Mouse (Mus musculus) forebrain, embryonic 12.5 days (tissue): ENCODE data around the gene Tmem203. TPM values are rescaled to one million over a fixed set of nuclear protein-coding genes. Genes with fewer than 3 reads are reported as not detected.
A peak's percentile ranks its signal among the peaks of the same experiment; 100 is the strongest.

Experiments
- ATAC-seq: fragments of 200-750 bp; cut with Nextera tagmentation; 2 replicates; pipeline ENCODE4 v1.8.0; 2017; ENCODE audit warnings: moderate TSS enrichment; ENCODE audit not compliant: low FRiP score
- H3K27ac ChIP-seq: fragments of 300-500 bp; sonication (generic); 2 replicates; pipeline ENCODE4 v1.5.1; 2016; ENCODE audit warnings: mild to moderate bottlenecking
- H3K27me3 ChIP-seq: fragments of 300-500 bp; sonication (generic); 2 replicates; pipeline ENCODE4 v1.6.1; 2016; ENCODE audit warnings: mild to moderate bottlenecking
- H3K36me3 ChIP-seq: fragments of 300-500 bp; sonication (generic); replicated peaks from 2 replicates; pipeline ENCODE4 v1.6.1; 2016; ENCODE audit warnings: mild to moderate bottlenecking
- H3K4me1 ChIP-seq: fragments of 300-500 bp; sonication (generic); 2 replicates; pipeline ENCODE4 v1.6.1; 2016
- H3K4me2 ChIP-seq: fragments of 300-500 bp; sonication (generic); 2 replicates; pipeline ENCODE4 v1.6.1; 2016; ENCODE audit warnings: mild to moderate bottlenecking, moderate library complexity
- H3K4me3 ChIP-seq: fragments of 300-500 bp; sonication (generic); replicated peaks from 2 replicates; pipeline ENCODE4 v1.5.1; 2016; ENCODE audit warnings: mild to moderate bottlenecking
- H3K9ac ChIP-seq: fragments of 300-500 bp; sonication (generic); 2 replicates; pipeline ENCODE4 v1.6.1; 2016; ENCODE audit warnings: mild to moderate bottlenecking
- H3K9me3 ChIP-seq: fragments of 300-500 bp; sonication (generic); 2 replicates; pipeline ENCODE4 v1.6.1; 2016
- WGBS: fragments of 180-500 bp; shearing (Covaris S2); methylation state at CpG from one replicate; pipeline ENCODE4 v1.1.7; 2016; 5-methylcytosine and 5-hydroxymethylcytosine counted together
- polyA plus RNA-seq: library from polyadenylated mRNA; unstranded; fragments of >200 nt; fragmentation: Nextera tagmentation; extraction: Ambion mirVana; gene quantifications from 2 replicates; pipeline ENCODE4 v1.2.1, GENCODE M21; 2016

The Tmem203 gene
- polyA plus RNA-seq, 1 experiment from 2014 or later, result 17.6 TPM

- WGBS, result 64% methylated on average over 2 of the region's 2 CpGs
- Histone ChIP-seq H3K4me2 (0 out of 2 replicates have a peak overlapping the region, but pooled peaks have one; percentile 13), H3K9ac (no peak overlapping the region), H3K27me3 (peaks cover 24% of the 10 kb centered on the region), H3K27ac (0 out of 2 replicates have a peak overlapping the region, but pooled peaks have one; percentile 19), H3K4me3 (no peak overlapping the region), H3K36me3 (peaks cover 34% of the 10 kb centered on the region), H3K4me1 (peaks cover 62% of the 10 kb centered on the region), H3K9me3 (no peaks in the 10 kb centered on the region)
- no peak for ATAC-seq
Observed at GRCm38 (mm10) chr2:25266720-25267119, 11.5 kb downstream of the Tmem203 start.

DNA sequence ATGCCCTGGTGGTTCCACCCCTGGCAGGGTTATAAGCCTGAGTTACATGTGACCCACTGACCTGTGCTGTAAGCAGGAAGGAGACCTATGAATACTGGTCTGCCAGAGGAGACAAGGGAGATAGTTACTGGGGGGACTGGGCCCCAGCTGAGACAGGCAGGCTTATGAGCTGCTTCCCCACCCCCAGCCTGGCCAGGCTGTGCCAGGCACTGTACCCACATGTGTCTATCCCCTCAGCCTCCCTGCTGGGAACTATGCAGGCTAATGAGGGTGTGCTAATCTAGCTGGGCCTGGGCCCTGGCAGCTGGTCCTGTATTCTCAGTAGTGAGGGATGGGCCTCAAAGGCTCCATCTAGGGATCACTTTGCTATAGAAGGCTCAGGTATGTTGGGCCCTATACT, 12.0 kb downstream of the Tmem203 start:
- no peaks in the 10 kb centered on the region for H3K9me3 ChIP-seq
- no peak for ATAC-seq
- peaks cover 24% of the 10 kb centered on the region for H3K27me3 ChIP-seq
- H3K9ac ChIP-seq, result no peak overlapping the region
- peaks cover 59% of the 10 kb centered on the region for H3K4me1 ChIP-seq
- H3K4me3 ChIP-seq, result no peak overlapping the region
- no peak overlapping the region for H3K4me2 ChIP-seq
- H3K27ac ChIP-seq, result 0 out of 2 replicates have a peak overlapping the region, but pooled peaks have one; percentile 19
- peaks cover 34% of the 10 kb centered on the region for H3K36me3 ChIP-seq

DNA sequence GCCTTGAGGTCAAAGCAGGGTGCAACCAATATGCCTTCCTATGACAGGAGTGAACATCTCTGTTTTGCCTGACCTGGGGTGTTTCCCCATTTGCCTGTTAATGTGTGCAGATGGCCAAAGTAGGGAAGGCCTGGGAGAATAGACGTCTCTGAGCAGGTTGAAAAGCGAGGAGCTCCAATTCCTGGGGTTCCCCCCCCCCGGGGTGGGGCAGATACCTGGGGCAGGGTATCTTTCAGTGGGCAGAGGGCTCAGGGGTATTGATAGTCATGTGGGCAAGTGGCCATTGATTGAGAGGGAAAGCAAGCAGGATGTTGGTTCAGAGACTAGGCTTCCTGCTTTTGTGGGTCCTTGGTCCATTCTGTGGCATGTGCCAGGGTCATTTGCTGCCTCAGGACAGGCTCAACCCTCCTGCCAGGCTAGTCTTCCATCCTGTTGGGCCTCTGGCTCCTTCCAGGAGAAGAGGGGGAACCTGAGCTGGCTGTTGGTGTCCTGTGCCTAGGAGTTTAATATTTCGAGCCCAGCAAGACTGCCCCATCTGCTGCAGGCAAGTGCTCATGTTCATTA, 12.6 kb downstream of the Tmem203 start:
- no peak overlapping the region for H3K27ac ChIP-seq
- H3K9me3 ChIP-seq, result no peaks in the 10 kb centered on the region
- peaks cover 59% of the 10 kb centered on the region for H3K4me1 ChIP-seq
- H3K36me3 ChIP-seq, result peaks cover 34% of the 10 kb centered on the region
- WGBS, result 80% methylated on average over 4 of the region's 4 CpGs
- H3K27me3 ChIP-seq, result peaks cover 23% of the 10 kb centered on the region
- no peak for ATAC-seq
- no peak overlapping the region for H3K4me2 ChIP-seq
- no peak overlapping the region for H3K9ac ChIP-seq
- H3K4me3 ChIP-seq, result no peak overlapping the region

DNA sequence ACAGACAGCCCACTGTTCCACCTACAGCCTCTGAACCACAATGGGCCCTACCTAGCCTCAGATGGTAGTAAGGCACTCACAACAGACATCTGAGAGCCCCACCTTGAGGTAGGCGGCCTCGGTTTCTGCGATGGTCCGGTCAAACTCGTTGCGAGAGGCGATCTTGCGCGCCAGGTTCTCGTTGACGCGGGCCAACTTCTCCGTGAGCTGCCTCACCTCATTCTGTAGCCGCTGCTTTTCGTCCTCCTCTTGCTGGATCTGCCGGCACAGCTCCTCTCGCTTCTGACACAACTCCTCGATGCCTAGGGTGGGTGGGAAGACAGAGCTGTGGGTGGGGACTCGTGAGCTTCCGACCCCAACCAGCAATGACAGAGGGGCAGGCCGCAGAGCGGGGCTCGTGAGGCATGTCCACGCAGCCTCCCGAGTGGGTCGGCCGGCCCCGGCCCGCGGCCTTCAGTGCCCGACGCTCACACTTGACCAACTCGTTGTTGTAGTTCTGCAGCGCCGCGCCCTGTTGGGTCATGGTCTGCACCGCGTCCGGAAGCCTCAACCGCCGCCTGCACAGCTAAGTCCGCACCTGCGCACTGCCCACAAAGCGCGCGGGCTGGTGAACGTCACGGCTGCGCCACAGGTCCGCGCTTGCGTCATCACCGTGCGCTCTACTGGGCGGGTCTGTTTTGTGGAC, 16.7 kb downstream of the Tmem203 start, which contains the start of the genes Ssna1 and Anapc2:
Gene Ssna1 (minus strand): TSS at position 612 of the 685 bp plus-strand sequence.
Gene Anapc2 (plus strand): TSS at position 652 of the 685 bp plus-strand sequence.
- peak within 1 kb of the TSS; percentile 90 for H3K9ac ChIP-seq
- H3K27ac ChIP-seq, result peak within 1 kb of the TSS; percentile 80
- H3K9me3 ChIP-seq, result no peaks in the 10 kb centered on the region
- H3K4me1 ChIP-seq, result peaks cover 35% of the 10 kb centered on the region
- peak within 1 kb of the TSS; percentile 73 for H3K4me3 ChIP-seq
- under 1% methylated on average over 52 of the region's 55 CpGs for WGBS
- ATAC-seq, result peak; percentile 98
- no peaks in the 10 kb centered on the region for H3K27me3 ChIP-seq
- H3K4me2 ChIP-seq, result peak within 1 kb of the TSS; percentile 93
- peaks cover 70% of the 10 kb centered on the region for H3K36me3 ChIP-seq

DNA sequence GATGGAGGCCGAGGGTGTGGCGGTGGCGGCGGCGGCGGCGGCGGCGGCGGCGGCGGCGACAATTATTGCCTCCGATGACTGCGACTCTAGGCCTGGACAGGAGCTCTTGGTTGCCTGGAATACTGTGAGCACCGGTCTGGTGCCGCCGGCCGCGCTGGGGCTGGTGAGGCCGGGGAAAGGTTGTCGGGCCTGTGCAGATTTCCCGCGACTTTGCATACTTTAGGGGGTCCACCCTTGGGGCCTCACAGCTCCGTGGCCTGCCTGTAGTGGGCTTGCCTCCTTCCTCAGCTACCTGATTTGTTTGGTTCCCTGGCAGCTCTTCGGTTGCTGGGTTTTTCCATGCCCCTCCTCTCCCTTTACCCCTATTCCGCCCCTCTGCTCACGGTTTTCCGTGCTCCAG, 17.3 kb downstream of the Tmem203 start:
- H3K4me2 ChIP-seq, result peak overlapping the region; percentile 93
- peaks cover 76% of the 10 kb centered on the region for H3K36me3 ChIP-seq
- H3K27me3 ChIP-seq, result no peaks in the 10 kb centered on the region
- no peaks in the 10 kb centered on the region for H3K9me3 ChIP-seq
- peaks cover 30% of the 10 kb centered on the region for H3K4me1 ChIP-seq
- peak overlapping the region; percentile 90 for H3K9ac ChIP-seq
- no peak overlapping the region for H3K27ac ChIP-seq
- peak; percentile 68; the same call in 1 of the 2 replicates for ATAC-seq
- peak overlapping the region; percentile 73 for H3K4me3 ChIP-seq
- WGBS, result 1% methylated on average over 29 of the region's 29 CpGs

DNA sequence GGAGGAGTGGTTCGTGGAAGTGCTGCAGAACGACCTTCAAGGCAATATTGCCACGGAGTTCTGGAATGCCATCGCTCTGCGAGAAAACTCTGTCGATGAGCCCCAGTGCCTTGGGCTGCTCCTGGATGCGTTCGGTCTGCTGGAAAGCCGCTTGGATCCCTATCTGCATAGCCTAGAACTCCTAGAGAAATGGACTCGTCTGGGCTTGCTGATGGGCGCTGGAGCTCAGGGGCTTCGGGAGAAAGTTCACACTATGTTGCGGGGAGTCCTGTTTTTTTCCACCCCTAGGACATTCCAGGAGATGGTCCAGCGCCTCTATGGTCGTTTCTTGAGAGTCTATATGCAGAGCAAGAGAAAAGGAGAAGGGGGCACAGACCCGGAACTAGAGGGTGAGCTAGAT, 17.8 kb downstream of the Tmem203 start:
- H3K27ac ChIP-seq, result no peak overlapping the region
- peak overlapping the region; percentile 93 for H3K4me2 ChIP-seq
- H3K4me1 ChIP-seq, result peaks cover 29% of the 10 kb centered on the region
- peak overlapping the region; percentile 90 for H3K9ac ChIP-seq
- 39% methylated on average over 16 of the region's 16 CpGs for WGBS
- peaks cover 76% of the 10 kb centered on the region for H3K36me3 ChIP-seq
- no peaks in the 10 kb centered on the region for H3K27me3 ChIP-seq
- peak overlapping the region; percentile 73 for H3K4me3 ChIP-seq
- H3K9me3 ChIP-seq, result no peaks in the 10 kb centered on the region
- ATAC-seq, result no peak

DNA sequence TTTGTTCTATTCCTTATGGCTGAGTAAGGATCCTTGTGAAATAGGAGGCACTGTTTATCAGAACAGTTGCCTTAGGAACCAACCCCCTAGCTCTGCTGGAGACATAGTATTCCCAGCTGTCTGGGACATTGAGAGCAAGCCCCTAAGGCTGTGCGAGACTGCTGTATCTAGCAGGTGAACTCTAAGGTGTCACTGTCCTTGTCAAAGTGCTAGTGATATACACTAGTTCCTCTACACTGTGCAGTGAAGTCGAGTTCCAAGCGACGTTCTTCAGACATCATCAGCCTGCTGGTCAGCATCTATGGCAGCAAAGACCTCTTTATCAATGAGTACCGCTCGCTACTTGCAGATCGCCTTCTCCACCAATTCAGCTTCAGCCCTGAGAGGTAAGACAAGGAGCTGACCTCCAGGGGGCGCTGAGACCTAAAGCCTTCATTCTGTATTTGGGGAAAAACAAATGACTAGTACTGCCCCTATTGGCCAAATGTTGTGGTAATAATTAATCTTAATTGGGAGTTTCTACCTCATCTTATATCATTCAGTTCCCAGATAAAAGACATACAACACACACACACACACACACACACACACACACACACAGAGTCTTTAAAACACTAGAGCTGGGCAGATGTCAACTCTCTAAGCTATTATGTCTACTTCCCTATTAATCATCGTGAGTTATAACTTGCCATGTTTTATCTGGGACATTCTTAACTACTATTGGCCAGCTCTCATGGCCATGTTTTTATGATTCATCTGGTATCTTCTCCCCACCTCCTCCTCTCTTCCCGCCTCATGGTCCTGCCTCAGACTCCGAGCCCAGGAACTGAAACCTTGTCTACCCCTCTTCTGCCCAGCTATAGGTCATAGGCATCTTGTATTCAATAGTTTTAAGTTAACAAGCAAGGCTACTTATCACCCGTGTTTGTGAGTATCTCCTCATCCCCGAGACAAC, 24.0 kb downstream of the Tmem203 start:
- Histone ChIP-seq H3K36me3 (peaks cover 96% of the 10 kb centered on the region), H3K4me3 (no peak overlapping the region), H3K4me2 (no peak overlapping the region), H3K9ac (no peak overlapping the region), H3K27ac (no peak overlapping the region), H3K4me1 (peaks cover under 1% of the 10 kb centered on the region; the same call in 1 of the 2 replicates), H3K9me3 (no peaks in the 10 kb centered on the region), H3K27me3 (no peaks in the 10 kb centered on the region)
- 0 out of 2 replicates have a peak, but pooled peaks have one; percentile 44 for ATAC-seq
- 58% methylated on average over 13 of the region's 13 CpGs for WGBS

- WGBS, result 92% methylated on average over 2 of the region's 2 CpGs
- ATAC-seq, result no peak
- H3K4me1 ChIP-seq, result 0 out of 2 replicates have a peak, but pooled peaks cover 8% of the 10 kb centered on the region
- no peak overlapping the region for H3K9ac ChIP-seq
- H3K4me3 ChIP-seq, result no peak overlapping the region
- no peaks in the 10 kb centered on the region for H3K9me3 ChIP-seq
- peaks cover 40% of the 10 kb centered on the region for H3K27me3 ChIP-seq
- H3K36me3 ChIP-seq, result peaks cover 59% of the 10 kb centered on the region
- no peak overlapping the region for H3K27ac ChIP-seq
- H3K4me2 ChIP-seq, result no peak overlapping the region
Observed at GRCm38 (mm10) chr2:25285551-25285950, 30.3 kb downstream of the Tmem203 start.

- no peak overlapping the region for H3K27ac ChIP-seq
- H3K36me3 ChIP-seq, result peaks cover 51% of the 10 kb centered on the region
- peaks cover 48% of the 10 kb centered on the region for H3K27me3 ChIP-seq
- no peak for ATAC-seq
- H3K9me3 ChIP-seq, result no peaks in the 10 kb centered on the region
- WGBS, result 92% methylated on average over 1 of the region's 1 CpGs
- no peak overlapping the region for H3K9ac ChIP-seq
- no peak overlapping the region for H3K4me3 ChIP-seq
- H3K4me1 ChIP-seq, result 0 out of 2 replicates have a peak, but pooled peaks cover 12% of the 10 kb centered on the region
- H3K4me2 ChIP-seq, result no peak overlapping the region
Observed at GRCm38 (mm10) chr2:25286314-25286713, 31.1 kb downstream of the Tmem203 start.

- no peak overlapping the region for H3K4me2 ChIP-seq
- peaks cover 55% of the 10 kb centered on the region for H3K27me3 ChIP-seq
- no peak overlapping the region for H3K4me3 ChIP-seq
- WGBS, result 56% methylated on average over 7 of the region's 7 CpGs
- no peak for ATAC-seq
- H3K4me1 ChIP-seq, result peaks cover 13% of the 10 kb centered on the region
- H3K27ac ChIP-seq, result no peak overlapping the region
- H3K9ac ChIP-seq, result no peak overlapping the region
- H3K36me3 ChIP-seq, result peaks cover 46% of the 10 kb centered on the region
- H3K9me3 ChIP-seq, result no peaks in the 10 kb centered on the region
Observed at GRCm38 (mm10) chr2:25286837-25287636, 31.8 kb downstream of the Tmem203 start.

DNA sequence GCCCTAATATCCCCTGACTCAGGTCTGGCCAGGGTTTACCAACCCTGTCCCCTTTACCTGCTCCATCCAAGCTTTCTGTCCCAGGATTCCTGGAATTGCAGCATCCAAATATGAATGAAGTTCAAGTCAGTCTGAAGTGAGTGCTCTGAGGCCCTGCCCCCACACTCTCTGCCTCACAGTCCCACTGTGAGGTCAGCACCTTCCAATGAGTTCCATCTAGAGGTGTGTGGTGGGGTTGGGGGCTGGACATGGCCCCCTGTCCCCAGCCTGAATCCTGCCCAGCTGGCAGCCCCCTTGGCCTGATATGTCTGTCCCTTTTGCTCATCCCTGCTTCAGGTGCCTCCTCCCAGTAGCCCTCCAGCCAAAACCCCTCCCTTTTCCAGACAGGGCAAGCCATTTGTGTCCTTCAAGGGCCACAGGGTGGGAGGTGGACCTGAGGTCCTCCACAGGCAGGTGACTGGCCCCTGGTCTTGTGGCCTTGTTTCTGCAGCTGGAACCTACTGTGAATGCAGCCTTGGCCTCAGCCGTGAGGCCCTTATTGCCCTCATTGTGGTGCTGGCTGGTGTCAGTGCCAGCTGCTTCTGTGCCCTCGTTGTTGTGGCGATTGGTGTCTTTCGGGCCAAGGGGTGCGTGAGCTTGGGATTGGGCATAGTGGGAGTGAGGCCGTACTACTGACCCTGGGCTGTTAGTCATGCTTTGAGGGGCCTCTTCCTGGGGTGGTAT, 32.8 kb downstream of the Tmem203 start, which contains the start of gene Tmem210:
Gene Tmem210 (plus strand): TSS at position 219 of the 723 bp plus-strand sequence.
- Histone ChIP-seq H3K27me3 (peaks cover 66% of the 10 kb centered on the region), H3K9me3 (no peaks in the 10 kb centered on the region), H3K9ac (no peak within 1 kb of the TSS), H3K4me3 (no peak within 1 kb of the TSS), H3K27ac (no peak within 1 kb of the TSS), H3K4me1 (peaks cover 19% of the 10 kb centered on the region), H3K36me3 (peaks cover 36% of the 10 kb centered on the region), H3K4me2 (no peak within 1 kb of the TSS)
- 86% methylated on average over 6 of the region's 6 CpGs for WGBS
- no peak for ATAC-seq
